Mouse (Mus musculus) left cerebral cortex, adult 9 months (tissue): ENCODE measurements around the gene Kazn.

ENCODE experiments used
- DNase-seq, 2 experiments: peaks; one replicate each; pipeline ENCODE4 v3.0.0; 2022; ENCODE audit warnings: low spot score in 2 of 2

Kazn gene

DNA sequence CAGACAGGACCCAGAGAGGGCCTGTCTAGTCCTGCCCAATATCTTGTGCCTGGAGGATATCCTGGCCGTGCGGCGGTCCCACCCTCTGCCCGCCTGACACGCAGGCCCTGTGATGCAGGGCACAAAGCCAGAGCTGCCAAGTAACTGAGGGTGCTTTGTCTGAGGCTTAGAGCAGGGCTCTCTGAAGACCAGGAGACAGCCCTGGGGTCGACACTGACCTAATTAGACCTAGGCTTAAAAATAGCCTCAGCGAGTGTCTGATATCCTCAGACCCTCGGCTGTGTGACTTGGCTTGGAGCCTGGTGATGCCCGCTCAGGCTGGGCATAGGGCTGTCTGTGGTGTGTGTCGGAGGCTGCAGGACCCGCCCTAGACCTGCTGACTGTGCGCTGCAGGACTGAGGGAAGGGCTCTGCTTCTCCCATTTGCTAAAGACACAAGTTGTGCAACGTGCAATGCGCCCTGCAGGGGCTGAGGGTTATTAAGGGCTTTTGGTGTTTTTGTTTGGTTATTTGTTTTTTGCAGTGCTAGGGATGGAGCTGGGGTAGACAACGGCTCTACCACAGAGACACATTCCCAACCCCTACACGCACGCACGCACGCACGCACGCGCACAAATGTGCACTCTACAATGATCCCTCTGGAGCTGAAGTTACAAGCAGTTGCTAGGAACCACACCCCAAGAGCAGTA lies 181.5 kb downstream of the Kazn start:
- DNase-seq, result peak in 1 of 2 experiments; percentile 43

DNA sequence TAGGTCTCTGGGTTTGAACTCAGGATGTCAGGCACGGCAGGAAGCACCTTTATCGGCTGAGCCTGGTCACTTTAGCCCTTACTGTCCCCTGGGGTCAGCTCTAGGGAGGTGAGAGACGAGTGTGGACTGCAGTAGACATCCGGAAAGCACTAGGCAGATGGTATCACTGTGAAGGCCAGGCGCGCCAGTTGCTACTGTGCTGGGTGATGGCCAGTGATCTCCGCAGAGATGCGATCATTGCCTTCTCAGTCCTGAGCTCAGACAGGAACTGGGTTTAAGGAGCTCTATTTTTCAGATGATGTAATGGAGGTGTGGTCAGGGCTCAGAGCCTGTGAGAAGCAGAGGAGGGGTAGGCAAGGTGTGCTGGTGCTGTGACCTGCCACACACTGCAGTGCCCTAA lies 183.6 kb downstream of the Kazn start:
- no peak for DNase-seq

DNA sequence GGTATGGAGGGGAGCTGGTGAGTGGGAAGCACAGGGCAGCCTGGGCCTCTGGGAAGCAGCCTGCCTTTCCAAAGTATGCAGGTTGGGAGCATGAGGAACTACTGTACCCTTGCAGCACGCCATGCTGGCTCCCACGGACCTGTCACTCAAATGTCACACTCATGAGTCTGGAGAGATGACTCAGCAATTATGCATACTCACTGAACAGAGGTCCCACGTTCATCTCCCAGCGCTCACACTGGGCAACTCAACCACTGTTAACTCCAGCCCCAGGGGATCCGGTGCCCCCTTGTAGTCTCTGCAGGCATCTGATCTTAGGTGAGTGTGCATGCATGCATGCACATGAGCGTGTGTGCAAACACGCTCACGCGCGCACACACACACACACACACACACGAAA lies 184.6 kb downstream of the Kazn start:
- DNase-seq, result no peak

DNA sequence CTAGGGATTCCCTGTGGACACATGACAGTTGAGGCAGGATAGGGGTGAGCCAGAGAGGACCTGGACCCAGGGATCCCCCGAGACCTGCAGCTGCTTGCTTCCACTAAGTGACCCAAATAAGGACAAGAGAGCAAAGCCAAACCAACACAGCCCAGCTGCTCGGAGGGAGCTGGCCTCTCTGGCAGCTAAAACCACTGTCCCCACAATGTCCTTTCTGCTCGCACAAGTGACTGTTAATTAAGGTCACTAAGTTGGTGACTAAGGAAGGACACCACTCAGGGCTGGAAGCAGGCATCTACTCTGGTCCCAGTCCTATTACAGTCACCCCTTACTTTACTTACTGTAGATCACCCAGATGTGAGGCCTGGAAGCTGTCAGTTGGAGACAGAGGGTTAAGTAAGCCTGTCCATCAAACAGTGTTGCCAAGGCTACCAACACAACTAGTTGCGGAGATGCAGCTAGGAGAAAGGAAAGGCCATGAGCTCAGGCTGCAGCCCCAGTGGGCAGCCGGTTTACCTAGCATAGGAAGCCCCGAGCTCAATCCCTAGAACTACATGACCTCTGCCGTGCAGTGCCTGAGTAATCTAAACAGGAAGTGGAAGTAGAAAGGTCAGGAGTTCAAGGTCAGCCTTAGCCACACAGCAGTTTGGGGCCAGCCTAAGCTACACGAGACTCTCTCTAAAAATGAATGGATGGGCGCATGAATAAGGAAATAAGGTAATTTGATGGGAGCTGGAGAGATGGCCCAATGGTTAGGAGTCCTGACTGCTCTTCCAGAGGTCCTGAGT lies 185.3 kb downstream of the Kazn start:
- no peak for DNase-seq

DNA sequence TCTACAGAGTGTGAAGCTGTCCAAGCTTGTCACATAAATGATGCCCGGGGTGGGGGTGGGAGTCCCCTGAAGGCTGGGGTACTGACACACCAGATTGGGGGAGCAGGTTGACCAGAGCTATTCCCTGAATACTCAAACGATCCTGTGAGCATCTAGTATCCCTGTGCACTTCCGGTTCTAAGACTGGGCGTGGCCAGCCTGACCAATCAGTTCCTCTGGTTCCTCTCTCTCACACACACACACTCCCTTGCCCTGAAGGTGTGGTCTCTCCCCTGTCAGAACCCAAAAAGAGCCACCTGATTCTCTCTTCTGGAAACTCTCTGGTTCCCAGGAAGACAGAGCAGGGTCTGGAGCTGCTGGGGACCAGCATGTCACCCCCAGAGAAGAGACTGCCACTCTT lies 185.9 kb downstream of the Kazn start:
- DNase-seq, result no peak

DNA sequence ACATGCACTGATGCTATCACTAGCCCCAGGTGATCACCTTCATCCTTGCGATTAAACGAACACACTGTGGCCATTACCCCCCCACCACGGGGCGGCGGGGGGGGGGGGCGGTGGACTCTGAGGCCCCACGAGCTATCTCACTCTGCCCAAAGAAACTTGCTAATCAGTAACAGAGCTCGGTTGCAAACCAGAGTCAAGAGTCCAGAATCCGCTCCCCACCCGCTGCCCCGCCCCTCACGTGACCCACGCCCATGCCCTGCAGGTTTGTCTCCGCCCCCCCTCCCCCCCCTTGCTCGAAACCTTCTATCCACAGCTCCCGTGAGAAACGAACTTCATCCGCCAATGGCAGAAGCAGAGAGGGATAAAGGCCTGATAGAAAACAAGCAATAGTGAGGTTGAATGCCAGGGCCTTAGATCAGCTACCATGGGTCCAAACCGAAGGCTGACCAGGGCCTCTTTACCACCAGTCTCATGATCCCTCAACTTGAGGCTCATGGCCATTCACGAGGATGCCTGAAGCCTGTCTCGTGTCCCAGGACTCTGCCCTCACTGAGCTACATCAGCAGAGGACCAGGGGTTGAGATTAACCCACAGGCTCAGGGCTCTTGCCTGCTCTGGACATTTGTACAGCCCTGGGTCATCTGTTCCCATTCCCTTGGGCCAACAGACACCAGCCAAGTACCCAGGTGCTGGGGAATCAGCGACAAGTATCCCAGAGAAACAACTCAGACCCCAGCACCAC lies 186.6 kb downstream of the Kazn start:
- no peak for DNase-seq
